In the genomic region with DNA sequence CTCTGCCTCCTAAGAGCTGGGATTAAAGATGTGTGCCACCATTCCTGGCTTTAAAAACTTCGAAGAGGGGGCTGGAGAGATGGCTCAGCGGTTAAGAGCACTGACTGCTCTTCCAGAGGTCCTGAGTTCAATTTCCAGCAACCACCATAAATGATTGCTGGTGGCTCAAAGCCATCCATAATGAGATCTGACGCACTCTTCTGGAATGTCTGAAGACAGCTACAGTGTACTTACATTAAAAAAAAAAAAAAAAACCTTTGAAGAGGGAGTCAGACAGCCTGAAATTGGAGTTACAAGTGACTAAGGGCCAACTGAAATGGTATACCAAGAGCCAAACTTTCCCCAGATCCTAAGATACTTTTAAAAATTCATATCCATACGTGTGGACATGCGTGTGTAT, we compare ENCODE assay signal across 20 mouse cellular contexts. TPM values are rescaled to one million over a fixed set of nuclear protein-coding genes. Genes with fewer than 3 reads are reported as not detected.
DNase-seq lines count a peak whose midpoint lies in the region; ATAC-seq and TF ChIP-seq lines count a peak whose summit lies in the region.
"Had no signal": no experiment of that assay in that cellular context is flagged by ENCODE, and none has a peak within 500 bp of the region (broad histone marks: within the 10 kb centered on the region; RNA-seq: fewer than 3 reads in every experiment).

No protein-coding gene starts in this region.

- peaks cover 11% of the 10 kb centered on the region; the same call in 1 of the 2 replicates for H3K4me1 ChIP-seq in embryonic fibroblast, embryonic 13.5 days (ENCODE audit: control insufficient read depth, insufficient read depth, low read length)

- H3K4me3 ChIP-seq in embryonic fibroblast, embryonic 13.5 days (ENCODE audit: insufficient read depth, low read length): no peak overlapping the region
- H3K4me3 ChIP-seq in layer of hippocampus, adult 2 months: no peak overlapping the region

- TF ChIP-seq POLR2A in embryonic fibroblast, embryonic 13.5 days (IDR thresholded peaks at IDR 0.05; ENCODE audit: low read depth, low read length): no peak

- TF ChIP-seq CTCF in embryonic fibroblast, embryonic 13.5 days (IDR thresholded peaks at IDR 0.05; ENCODE audit: borderline replicate concordance, insufficient read depth, low read length): no peak
- no peak for TF ChIP-seq CTCF in layer of hippocampus, adult 2 months (conservative IDR thresholded peaks at IDR 0.05)

- H3K27ac ChIP-seq in embryonic fibroblast, embryonic 13.5 days (ENCODE audit: insufficient read depth, low read length): peak overlapping the region; percentile 49
- H3K27ac ChIP-seq in layer of hippocampus, adult 2 months: no peak overlapping the region

- peak; percentile 81 for DNase-seq in 3T3-L1 (ENCODE audit: low read depth, low spot score)
- peak; percentile 78 for DNase-seq in NIH3T3 (ENCODE audit: low read depth)
- DNase-seq in layer of hippocampus, adult 2 months (ENCODE audit: low spot score in 2 of 2): no peak
- no peak for DNase-seq in ovary, postnatal 14 days (ENCODE audit: low spot score)
- DNase-seq: adrenal gland, adult 2 months; adrenal gland, adult 8-10 months; adrenal gland, postnatal 10 days; adrenal gland, postnatal 14 days; adrenal gland, postnatal 25 days; adrenal gland, postnatal 36 days; B cell, adult 2 months; cerebellum, adult 11 months; cerebellum, adult 18-20 months; cerebellum, adult 2 months; cerebellum, adult 8-10 months had no signal

- ATAC-seq in erythroid progenitor cell, adult 5-6 weeks (replicated peaks; ENCODE audit: low FRiP score, poor library complexity, severe bottlenecking): no peak
- ATAC-seq: activated CD4-positive, CD25-positive, alpha-beta regulatory T cell, adult 4 months; CD4-positive, CD25-positive, alpha-beta regulatory T cell, adult 4 months; Patski had no signal

RNA-seq across cellular contexts. Expression of gene Usp12, which starts 29.0 kb away (rescaled TPM):
- 24.2 and 30.3 TPM in 2 replicates for polyA plus RNA-seq in embryonic fibroblast, embryonic 13.5 days (2011; ENCODE audit: insufficient read length, low read depth, missing spikeins)
- total RNA-seq in layer of hippocampus, adult 2 months (2021): 10 to 100 TPM; 58.4 to 62.5 TPM
- total RNA-seq in erythroid progenitor cell, adult 5-6 weeks (2015; ENCODE audit: low replicate concordance): 8.6 and 15.1 TPM in 2 replicates
- 9.2 and 10.3 TPM in 2 replicates for total RNA-seq in erythroid progenitor cell, adult 5-6 weeks (2017; ENCODE audit: low replicate concordance)

Comparison
In these comparisons a context has a peak if more than half of its experiments do, and no peak if none do; other contexts are left out.
1. DNase-seq: peak in 3T3-L1 (single experiment) and NIH3T3 (single experiment); none in layer of hippocampus, adult 2 months (0 of 2) and ovary, postnatal 14 days (single experiment).